Mouse (Mus musculus) stomach, embryonic 14.5 days (tissue): ENCODE results near the gene Adprh. TPM values are rescaled to one million over a fixed set of nuclear protein-coding genes. Genes with fewer than 3 reads are reported as not detected.
A peak's percentile ranks its signal among the peaks of the same experiment; 100 is the strongest.

Experiments used
- ATAC-seq: fragments of 200-750 bp; cut with Nextera tagmentation; 2 replicates; pipeline ENCODE4 v1.8.0; 2017; ENCODE audit warnings: low read depth, moderate TSS enrichment; ENCODE audit not compliant: insufficient number of reproducible peaks, insufficient read depth, low FRiP score
- H3K27ac ChIP-seq: fragments of 300-500 bp; sonication (generic); 2 replicates; pipeline ENCODE4 v1.5.1; 2014; ENCODE audit warnings: mild to moderate bottlenecking, low read length, moderate library complexity, mixed read lengths
- H3K27me3 ChIP-seq: fragments of 300-500 bp; sonication (generic); 2 replicates; pipeline ENCODE4 v1.6.1; 2014; ENCODE audit warnings: low read length, control low read depth, mixed read lengths; ENCODE audit not compliant: control insufficient read depth, insufficient read depth
- H3K36me3 ChIP-seq: fragments of 300-500 bp; sonication (generic); 2 replicates; pipeline ENCODE4 v1.6.1; 2014; ENCODE audit warnings: mild to moderate bottlenecking, control low read depth, low read length, moderate library complexity, mixed read lengths; ENCODE audit not compliant: control insufficient read depth, insufficient read depth
- H3K4me1 ChIP-seq: fragments of 300-500 bp; sonication (generic); 2 replicates; pipeline ENCODE4 v1.6.1; 2014; ENCODE audit warnings: low read length, control low read depth, mixed read lengths; ENCODE audit not compliant: control insufficient read depth, insufficient read depth
- H3K4me2 ChIP-seq: fragments of 300-500 bp; sonication (generic); replicated peaks from 2 replicates; pipeline ENCODE4 v1.6.1; 2014; ENCODE audit warnings: low read depth, low read length, control low read depth
- H3K4me3 ChIP-seq: fragments of 300-500 bp; sonication (generic); 2 replicates; pipeline ENCODE4 v1.5.1; 2014; ENCODE audit warnings: low read depth, low read length, control low read depth
- H3K9ac ChIP-seq: fragments of 300-500 bp; sonication (generic); replicated peaks from 2 replicates; pipeline ENCODE4 v1.6.1; 2014; ENCODE audit warnings: low read depth, mild to moderate bottlenecking, control low read depth, low read length, moderate library complexity, mixed read lengths
- H3K9me3 ChIP-seq: fragments of 300-500 bp; sonication (generic); 2 replicates; pipeline ENCODE4 v1.6.1; 2016; ENCODE audit warnings: low read depth, low read length, control low read depth; ENCODE audit not compliant: control insufficient read depth
- WGBS: fragments of 180-500 bp; shearing (Covaris S2); extraction: QIAGEN DNeasy Blood & Tissue Kit; methylation state at CpG from one replicate; pipeline ENCODE4 v1.1.7; 2014; 5-methylcytosine and 5-hydroxymethylcytosine counted together
- polyA plus RNA-seq: library from polyadenylated mRNA; unstranded; fragments of >200 nt; fragmentation: Nextera tagmentation; extraction: Ambion mirVana; gene quantifications from 2 replicates; pipeline ENCODE4 v1.2.1, GENCODE M21; 2014

The Adprh gene
- polyA plus RNA-seq, 1 experiment from 2014 or later = 93.6 TPM

GRCm38 (mm10) chr16:38414953-38415352, 37.5 kb downstream of the Adprh start:
- 86% methylated on average over 7 of the region's 7 CpGs for WGBS

GRCm38 (mm10) chr16:38408416-38408815, 44.1 kb downstream of the Adprh start:
- H3K4me3 ChIP-seq = no peak overlapping the region
- no peaks in the 10 kb centered on the region for H3K9me3 ChIP-seq
- WGBS = 94% methylated on average over 8 of the region's 8 CpGs
- H3K4me2 ChIP-seq = no peak overlapping the region
- no peaks in the 10 kb centered on the region for H3K27me3 ChIP-seq
- no peaks in the 10 kb centered on the region for H3K4me1 ChIP-seq
- ATAC-seq = no peak
- H3K27ac ChIP-seq = no peak overlapping the region
- no peak overlapping the region for H3K9ac ChIP-seq
- no peaks in the 10 kb centered on the region for H3K36me3 ChIP-seq

More at GRCm38 (mm10) chr16:38414953-38415352, 37.5 kb downstream of the Adprh start:
- H3K27ac ChIP-seq = no peak overlapping the region
- no peak overlapping the region for H3K9ac ChIP-seq
- ATAC-seq = no peak
- H3K9me3 ChIP-seq = no peaks in the 10 kb centered on the region
- H3K4me3 ChIP-seq = no peak overlapping the region
- H3K36me3 ChIP-seq = no peaks in the 10 kb centered on the region
- no peaks in the 10 kb centered on the region for H3K27me3 ChIP-seq
- no peaks in the 10 kb centered on the region for H3K4me1 ChIP-seq
- H3K4me2 ChIP-seq = no peak overlapping the region

GRCm38 (mm10) chr16:38407584-38407983, 44.9 kb downstream of the Adprh start:
- no peak for ATAC-seq
- WGBS = 44% methylated on average over 5 of the region's 5 CpGs

GRCm38 (mm10) chr16:38406708-38407107, 45.8 kb downstream of the Adprh start:
- 78% methylated on average over 6 of the region's 6 CpGs for WGBS
- H3K9ac ChIP-seq = no peak overlapping the region
- no peaks in the 10 kb centered on the region for H3K27me3 ChIP-seq
- H3K4me3 ChIP-seq = no peak overlapping the region
- H3K9me3 ChIP-seq = no peaks in the 10 kb centered on the region
- ATAC-seq = no peak
- H3K4me2 ChIP-seq = no peak overlapping the region
- no peak overlapping the region for H3K27ac ChIP-seq
- H3K36me3 ChIP-seq = no peaks in the 10 kb centered on the region
- H3K4me1 ChIP-seq = no peaks in the 10 kb centered on the region

More at GRCm38 (mm10) chr16:38407584-38407983, 44.9 kb downstream of the Adprh start:
- H3K9ac ChIP-seq = no peak overlapping the region
- no peaks in the 10 kb centered on the region for H3K9me3 ChIP-seq
- no peaks in the 10 kb centered on the region for H3K36me3 ChIP-seq
- H3K4me2 ChIP-seq = no peak overlapping the region
- no peak overlapping the region for H3K27ac ChIP-seq
- no peaks in the 10 kb centered on the region for H3K27me3 ChIP-seq
- H3K4me1 ChIP-seq = no peaks in the 10 kb centered on the region
- no peak overlapping the region for H3K4me3 ChIP-seq

- Histone ChIP-seq H3K9me3 (no peaks in the 10 kb centered on the region), H3K36me3 (no peaks in the 10 kb centered on the region), H3K4me3 (no peak overlapping the region), H3K4me1 (no peaks in the 10 kb centered on the region), H3K4me2 (no peak overlapping the region), H3K27ac (no peak overlapping the region), H3K27me3 (no peaks in the 10 kb centered on the region), H3K9ac (no peak overlapping the region)
- ATAC-seq = no peak
- 72% methylated on average over 5 of the region's 5 CpGs for WGBS
These were observed 46.2 kb downstream of the Adprh start for GRCm38 (mm10) chr16:38406293-38406692.

GRCm38 (mm10) chr16:38403639-38404038, 48.9 kb downstream of the Adprh start:
- Histone ChIP-seq H3K4me2 (no peak overlapping the region), H3K4me3 (no peak overlapping the region), H3K9me3 (no peaks in the 10 kb centered on the region), H3K27me3 (no peaks in the 10 kb centered on the region), H3K27ac (no peak overlapping the region), H3K4me1 (peaks cover 8% of the 10 kb centered on the region), H3K9ac (no peak overlapping the region), H3K36me3 (no peaks in the 10 kb centered on the region)
- WGBS = 85% methylated on average over 7 of the region's 7 CpGs
- no peak for ATAC-seq

- H3K9me3 ChIP-seq = no peaks in the 10 kb centered on the region
- no peaks in the 10 kb centered on the region for H3K36me3 ChIP-seq
- H3K4me2 ChIP-seq = no peak overlapping the region
- no peaks in the 10 kb centered on the region for H3K27me3 ChIP-seq
- no peak for ATAC-seq
- H3K27ac ChIP-seq = no peak overlapping the region
- peaks cover 8% of the 10 kb centered on the region for H3K4me1 ChIP-seq
- no peak overlapping the region for H3K9ac ChIP-seq
- H3K4me3 ChIP-seq = no peak overlapping the region
- WGBS = 75% methylated on average over 6 of the region's 6 CpGs
These were observed 51.0 kb downstream of the Adprh start for GRCm38 (mm10) chr16:38401468-38401867.

- ATAC-seq = no peak
- no peak overlapping the region for H3K27ac ChIP-seq
- 70% methylated on average over 9 of the region's 9 CpGs for WGBS
- H3K9ac ChIP-seq = 0 out of 2 replicates have a peak overlapping the region, but pooled peaks have one; percentile 12
- peak overlapping the region; percentile 4; the same call in 1 of the 2 replicates for H3K4me3 ChIP-seq
- no peaks in the 10 kb centered on the region for H3K27me3 ChIP-seq
- H3K9me3 ChIP-seq = no peaks in the 10 kb centered on the region
- peaks cover 8% of the 10 kb centered on the region for H3K4me1 ChIP-seq
- no peaks in the 10 kb centered on the region for H3K36me3 ChIP-seq
- H3K4me2 ChIP-seq = peak overlapping the region; percentile 39
These were observed 52.1 kb downstream of the Adprh start for GRCm38 (mm10) chr16:38400311-38400960.
